Mouse (Mus musculus) testis, adult 2 months (tissue): ENCODE results near the gene Clcf1. TPM values are rescaled to one million over a fixed set of nuclear protein-coding genes. Genes with fewer than 3 reads are reported as not detected.
"Not testable (repeated sequence)": the region's sequence is repeated elsewhere in the genome, so short reads cannot be mapped to it uniquely, and the experiment has no call there.

Experiments used
- H3K27ac ChIP-seq: fragments of 200-500 bp; 2 replicates; pipeline ENCODE4 v1.5.1; 2012; ENCODE audit warnings: low read depth, low read length; ENCODE audit not compliant: control insufficient read depth, insufficient read depth
- H3K27me3 ChIP-seq: fragments of 200-500 bp; 2 replicates; pipeline ENCODE4 v1.6.1; 2012; ENCODE audit warnings: mild to moderate bottlenecking, low read length, moderate library complexity; ENCODE audit not compliant: control insufficient read depth, insufficient read depth
- H3K36me3 ChIP-seq: fragments of 200-500 bp; 2 replicates; pipeline ENCODE4 v1.6.1; 2012; ENCODE audit warnings: mild to moderate bottlenecking, low read length; ENCODE audit not compliant: control insufficient read depth, insufficient read depth
- H3K4me1 ChIP-seq: fragments of 200-500 bp; 2 replicates; pipeline ENCODE4 v1.6.1; 2012; ENCODE audit warnings: low read length; ENCODE audit not compliant: control insufficient read depth, insufficient read depth
- H3K4me3 ChIP-seq: fragments of 200-500 bp; 2 replicates; pipeline ENCODE4 v1.5.1; 2012; ENCODE audit warnings: low read depth, mild to moderate bottlenecking, low read length, moderate library complexity, mixed read lengths; ENCODE audit not compliant: control insufficient read depth
- CTCF ChIP-seq: fragments of 200-500 bp; IDR thresholded peaks from 2 replicates; pipeline ENCODE4 v1.5.1; 2012; ENCODE audit warnings: low read depth, mild to moderate bottlenecking, inconsistent platforms, low read length, moderate library complexity; ENCODE audit not compliant: control insufficient read depth, insufficient read depth, insufficient replicate concordance
- POLR2A ChIP-seq: fragments of 200-500 bp; IDR thresholded peaks from 2 replicates; pipeline ENCODE4 v1.6.1; 2012; ENCODE audit warnings: low read depth, mild to moderate bottlenecking, inconsistent platforms, low read length, moderate library complexity; ENCODE audit not compliant: control insufficient read depth
- polyA plus RNA-seq: library from polyadenylated mRNA; depleted of rRNA; stranded (reverse); fragments of >200 nt; gene quantifications from 2 replicates; pipeline ENCODE4 v1.2.3, GENCODE M21; 2012

Gene Clcf1
- polyA plus RNA-seq, 1 experiment, result 2.0 TPM

DNA sequence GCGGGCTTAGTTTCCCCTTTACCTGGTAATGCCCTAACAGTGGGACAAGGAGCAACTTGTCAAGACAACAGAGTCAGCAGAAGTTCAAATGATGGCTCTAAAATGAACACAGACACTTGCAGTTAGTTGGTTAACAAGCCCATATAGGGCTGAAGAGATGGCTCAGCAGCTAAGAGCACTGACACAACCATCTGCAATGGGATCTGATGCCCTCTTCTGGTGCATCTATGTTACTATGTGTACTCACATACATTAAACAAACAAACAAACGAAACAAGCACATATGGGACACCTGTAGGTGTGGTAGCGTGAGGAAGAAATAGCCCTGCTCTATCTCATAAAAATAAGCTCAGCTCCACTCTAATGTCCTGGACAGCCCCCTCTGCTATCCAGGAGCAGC lies 28.4 kb downstream of the Clcf1 start:
- Histone ChIP-seq H3K27me3 (no peaks in the 10 kb centered on the region), H3K27ac (no peak overlapping the region), H3K36me3 (no peaks in the 10 kb centered on the region; the same call in 1 of the 2 replicates), H3K4me1 (no peaks in the 10 kb centered on the region), H3K4me3 (no peak overlapping the region)
- TF ChIP-seq CTCF (no peak), POLR2A (no peak)

DNA sequence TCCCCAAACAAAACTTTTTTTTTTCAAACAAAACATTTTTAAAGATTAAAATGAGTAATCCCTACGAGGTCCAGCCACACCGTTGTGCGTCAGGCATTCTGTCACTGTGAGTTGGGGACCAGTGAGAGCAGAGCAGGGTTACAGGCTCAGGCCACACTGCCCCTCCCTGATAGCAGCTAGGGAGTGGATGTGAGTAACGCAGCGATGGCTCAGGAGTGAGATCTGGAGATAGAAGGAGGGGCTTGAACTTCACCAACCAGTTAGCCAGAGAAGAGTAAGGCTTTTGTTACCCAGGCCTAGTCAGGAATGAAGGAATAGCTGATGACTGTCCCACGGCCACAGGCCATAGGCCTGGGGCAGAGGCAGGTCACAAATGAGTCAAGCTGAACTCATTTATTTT lies 30.7 kb downstream of the Clcf1 start:
- H3K36me3 ChIP-seq, result no peaks in the 10 kb centered on the region; the same call in 1 of the 2 replicates
- no peak overlapping the region for H3K27ac ChIP-seq
- no peak overlapping the region for H3K4me3 ChIP-seq
- H3K27me3 ChIP-seq, result no peaks in the 10 kb centered on the region
- no peaks in the 10 kb centered on the region for H3K4me1 ChIP-seq
- TF ChIP-seq POLR2A, result no peak
- TF ChIP-seq CTCF, result no peak

- Histone ChIP-seq H3K4me3 (no peak overlapping the region), H3K36me3 (no peaks in the 10 kb centered on the region), H3K27me3 (no peaks in the 10 kb centered on the region), H3K27ac (no peak overlapping the region), H3K4me1 (no peaks in the 10 kb centered on the region)
- TF ChIP-seq CTCF (no peak), POLR2A (no peak)
These were observed 33.0 kb downstream of the Clcf1 start for GRCm38 (mm10) chr19:4247010-4247409.

DNA sequence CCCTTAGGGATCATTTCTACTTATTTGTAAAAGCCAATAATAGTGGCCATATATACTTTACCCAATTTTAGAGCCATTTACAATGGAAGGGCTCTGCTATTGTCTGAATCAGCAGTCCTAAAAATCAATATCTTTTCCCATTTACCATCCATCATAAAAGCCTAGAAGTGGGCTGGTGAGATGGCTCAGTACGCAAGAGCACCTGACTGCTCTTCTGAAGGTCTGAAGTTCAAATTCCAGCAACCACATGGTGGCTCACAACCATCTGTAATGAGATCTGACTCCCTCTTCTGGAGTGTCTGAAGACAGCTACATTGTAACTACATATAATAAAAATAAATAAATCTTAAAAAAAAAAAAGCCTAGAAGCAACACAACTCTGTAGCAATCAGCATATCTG lies 34.6 kb downstream of the Clcf1 start:
- H3K36me3 ChIP-seq, H3K4me3 ChIP-seq, H3K27me3 ChIP-seq, H3K4me1 ChIP-seq, H3K27ac ChIP-seq: not testable (repeated sequence)

- no peak for TF ChIP-seq POLR2A
- TF ChIP-seq CTCF, result no peak
- Histone ChIP-seq H3K4me3 (no peak overlapping the region), H3K36me3 (no peaks in the 10 kb centered on the region), H3K27ac (no peak overlapping the region), H3K4me1 (peaks cover 3% of the 10 kb centered on the region; the same call in 1 of the 2 replicates), H3K27me3 (no peaks in the 10 kb centered on the region)
These were observed 40.2 kb downstream of the Clcf1 start for GRCm38 (mm10) chr19:4254230-4254629.

DNA sequence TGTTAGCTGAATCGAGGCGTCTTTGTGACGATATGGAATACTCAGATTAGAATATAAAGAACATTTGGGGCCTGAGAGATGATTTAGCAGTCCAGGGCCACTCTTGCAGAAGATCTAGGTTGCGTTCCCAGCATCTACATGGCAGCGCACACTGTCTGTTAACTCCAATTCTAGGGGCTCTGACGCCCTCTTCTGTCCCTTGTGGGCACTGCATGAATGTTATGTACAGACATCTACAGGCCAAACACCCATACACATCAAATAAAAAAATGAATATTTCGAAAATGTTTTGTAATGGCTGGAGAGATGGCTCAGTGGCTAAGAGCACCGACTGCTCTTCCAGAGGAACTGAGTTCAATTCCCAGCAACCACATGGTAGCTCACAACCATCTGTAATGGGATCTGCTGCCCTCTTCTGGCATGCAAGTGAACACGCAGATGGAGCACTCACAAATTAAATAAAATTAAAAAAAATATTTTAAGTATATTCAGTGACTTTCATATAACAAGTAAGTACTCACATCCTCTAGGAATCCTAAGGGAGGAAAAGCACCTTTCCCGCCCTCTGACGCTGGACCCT lies 41.6 kb downstream of the Clcf1 start:
- no peak for TF ChIP-seq POLR2A
- no peak; the same call in 1 of the 2 replicates for TF ChIP-seq CTCF
- no peaks in the 10 kb centered on the region for H3K27me3 ChIP-seq
- no peaks in the 10 kb centered on the region for H3K36me3 ChIP-seq
- H3K27ac ChIP-seq, result no peak overlapping the region
- peak overlapping the region; percentile 68 for H3K4me3 ChIP-seq
- peaks cover 3% of the 10 kb centered on the region; the same call in 1 of the 2 replicates for H3K4me1 ChIP-seq

- H3K27me3 ChIP-seq, result no peaks in the 10 kb centered on the region
- TF ChIP-seq POLR2A (peak; percentile 96), CTCF (peak; percentile 74; the same call in 1 of the 2 replicates)
- peaks cover 3% of the 10 kb centered on the region; the same call in 1 of the 2 replicates for H3K4me1 ChIP-seq
- no peaks in the 10 kb centered on the region for H3K36me3 ChIP-seq
- peak overlapping the region; percentile 91 for H3K4me3 ChIP-seq
- H3K27ac ChIP-seq, result peak overlapping the region; percentile 98
These were observed 43.3 kb downstream of the Clcf1 start for GRCm38 (mm10) chr19:4257216-4257896.

- peaks cover 3% of the 10 kb centered on the region; the same call in 1 of the 2 replicates for H3K4me1 ChIP-seq
- H3K36me3 ChIP-seq, result no peaks in the 10 kb centered on the region
- no peaks in the 10 kb centered on the region for H3K27me3 ChIP-seq
- peak overlapping the region; percentile 91 for H3K4me3 ChIP-seq
- TF ChIP-seq CTCF, result no peak
- TF ChIP-seq POLR2A, result no peak
- peak overlapping the region; percentile 98 for H3K27ac ChIP-seq
These were observed 43.8 kb downstream of the Clcf1 start for GRCm38 (mm10) chr19:4257897-4258252.
